Comparison of ENCODE assay signal across 8 mouse cellular contexts in genomic region chr15:99294813-99295374, GRCm38 (mm10). TPM values are rescaled to one million over a fixed set of nuclear protein-coding genes. Genes with fewer than 3 reads are reported as not detected.
A peak's percentile ranks its signal among the peaks of the same experiment; 100 is the strongest.
DNase-seq lines count a peak whose midpoint lies in the region; ATAC-seq lines count a peak whose summit lies in the region.

Gene Prpf40b, plus strand, starts transcription at chr15:99295087.

- peaks cover 23% of the 10 kb centered on the region for H3K4me1 ChIP-seq in hindbrain, embryonic 13.5 days (replicated peaks)

- peak within 1 kb of the TSS; percentile 70 for H3K4me3 ChIP-seq in hindbrain, embryonic 13.5 days

- H3K27me3 ChIP-seq in hindbrain, embryonic 13.5 days = no peaks in the 10 kb centered on the region

- peak within 1 kb of the TSS; percentile 93 for H3K27ac ChIP-seq in hindbrain, embryonic 13.5 days

- H3K36me3 ChIP-seq in hindbrain, embryonic 13.5 days = 0 out of 2 replicates have a peak, but pooled peaks cover 3% of the 10 kb centered on the region

- H3K9ac ChIP-seq in hindbrain, embryonic 13.5 days = peak within 1 kb of the TSS; percentile 85

- peak; percentile 96 for ATAC-seq in hindbrain, embryonic 13.5 days (ENCODE audit: low FRiP score)

- DNase-seq in NIH3T3 (ENCODE audit: low read depth) = peak; percentile 91
- DNase-seq in cerebellum, postnatal 10 days = peak; percentile 97 to 98
- peak; percentile 93 to 95 for DNase-seq in frontal cortex, postnatal 14 days (ENCODE audit: low spot score in 2 of 2)
- peak; percentile 87 to 95 for DNase-seq in layer of hippocampus, postnatal 25 days (ENCODE audit: extremely low spot score in 1 of 2, low spot score in 1 of 2)
- DNase-seq in lung, postnatal 25 days (ENCODE audit: low spot score) = peak; percentile 93
- peak; percentile 93 for DNase-seq in retina, embryonic 14.5 days (ENCODE audit: low spot score)
- DNase-seq in thymus, postnatal 4 days = peak; percentile 93

- WGBS in hindbrain, embryonic 13.5 days = 1% methylated on average over 45 of the region's 64 CpGs

- no peaks in the 10 kb centered on the region for H3K9me3 ChIP-seq in hindbrain, embryonic 13.5 days

- H3K4me2 ChIP-seq in hindbrain, embryonic 13.5 days = peak within 1 kb of the TSS; percentile 67

RNA-seq across cellular contexts. Expression of gene Prpf40b, which starts in this region (rescaled TPM):
- polyA plus RNA-seq in hindbrain, embryonic 13.5 days (2015; fragmentation: Nextera tagmentation; extraction: Ambion mirVana) = 116 and 124 TPM in 2 replicates
- 100 to 1,000 TPM in 1 of 2 experiments, 10 to 100 TPM in 1; 81.5 to 116 TPM for total RNA-seq in layer of hippocampus, postnatal 25 days (2021)

Comparison
In these comparisons a context has a peak if more than half of its experiments do, and no peak if none do; other contexts are left out.
1. Peak in every context shown above with its lines: DNase-seq, ATAC-seq, H3K4me3 ChIP-seq and H3K27ac ChIP-seq.